Mouse (Mus musculus) liver, embryonic 16.5 days (tissue): Measurements from ENCODE around the gene Slc7a7. TPM values are rescaled to one million over a fixed set of nuclear protein-coding genes. Genes with fewer than 3 reads are reported as not detected.

Experiments used
- ATAC-seq: fragments of 200-750 bp; cut with Nextera tagmentation; 2 replicates; pipeline ENCODE4 v1.8.0; 2017; ENCODE audit warnings: low read depth, mild to moderate bottlenecking, moderate number of reproducible peaks, moderate library complexity
- H3K27ac ChIP-seq: fragments of 300-500 bp; sonication (generic); 2 replicates; pipeline ENCODE4 v1.5.1; 2014; ENCODE audit warnings: mild to moderate bottlenecking, low read length
- H3K27me3 ChIP-seq: fragments of 300-500 bp; sonication (generic); 2 replicates; pipeline ENCODE4 v1.6.1; 2014; ENCODE audit warnings: low read depth, low read length, mixed read lengths; ENCODE audit not compliant: control insufficient read depth, insufficient read depth
- H3K36me3 ChIP-seq: fragments of 300-500 bp; sonication (generic); 2 replicates; pipeline ENCODE4 v1.6.1; 2014; ENCODE audit warnings: mild to moderate bottlenecking; ENCODE audit not compliant: control insufficient read depth, insufficient read depth
- H3K4me1 ChIP-seq: fragments of 300-500 bp; sonication (generic); 2 replicates; pipeline ENCODE4 v1.6.1; 2014; ENCODE audit warnings: low read depth, low read length, mixed read lengths; ENCODE audit not compliant: control insufficient read depth
- H3K4me2 ChIP-seq: fragments of 300-500 bp; sonication (generic); 2 replicates; pipeline ENCODE4 v1.6.1; 2014; ENCODE audit warnings: low read depth, low read length, mixed read lengths
- H3K4me3 ChIP-seq: fragments of 300-500 bp; sonication (generic); 2 replicates; pipeline ENCODE4 v1.5.1; 2014; ENCODE audit warnings: low read depth, mild to moderate bottlenecking, low read length
- H3K9ac ChIP-seq: fragments of 300-500 bp; sonication (generic); 2 replicates; pipeline ENCODE4 v1.6.1; 2014; ENCODE audit warnings: low read depth, low read length
- H3K9me3 ChIP-seq: fragments of 300-500 bp; sonication (generic); replicated peaks from 2 replicates; pipeline ENCODE4 v1.6.1; 2016; ENCODE audit warnings: low read length; ENCODE audit not compliant: control insufficient read depth
- WGBS: fragments of 180-500 bp; shearing (Covaris S2); extraction: QIAGEN DNeasy Blood & Tissue Kit; methylation state at CpG from one replicate; pipeline ENCODE4 v1.1.7; 2014; ENCODE audit not compliant: insufficient replicate concordance; 5-methylcytosine and 5-hydroxymethylcytosine counted together
- polyA plus RNA-seq: library from polyadenylated mRNA; unstranded; fragments of >200 nt; fragmentation: Nextera tagmentation; extraction: Ambion mirVana; gene quantifications from 2 replicates; pipeline ENCODE4 v1.2.1, GENCODE M21; 2015

Slc7a7 gene
- polyA plus RNA-seq, 1 experiment from 2014 or later = 10.5 TPM

- 69% methylated on average over 1 of the region's 1 CpGs for WGBS
- Histone ChIP-seq H3K4me2 (no peak overlapping the region), H3K27me3 (no peaks in the 10 kb centered on the region), H3K4me1 (no peaks in the 10 kb centered on the region), H3K36me3 (no peaks in the 10 kb centered on the region), H3K9ac (no peak overlapping the region), H3K9me3 (no peaks in the 10 kb centered on the region), H3K4me3 (no peak overlapping the region), H3K27ac (no peak overlapping the region)
- no peak for ATAC-seq
Observed at GRCm38 (mm10) chr14:54331178-54331577, 86.4 kb downstream of the Slc7a7 start.

- Histone ChIP-seq H3K9me3 (no peaks in the 10 kb centered on the region), H3K9ac (no peak overlapping the region), H3K27ac (no peak overlapping the region), H3K27me3 (no peaks in the 10 kb centered on the region), H3K4me3 (no peak overlapping the region), H3K4me1 (no peaks in the 10 kb centered on the region), H3K4me2 (no peak overlapping the region), H3K36me3 (no peaks in the 10 kb centered on the region)
- 52% methylated on average over 9 of the region's 9 CpGs for WGBS
- ATAC-seq = no peak
Observed at GRCm38 (mm10) chr14:54329201-54329600, 88.4 kb downstream of the Slc7a7 start.

- Histone ChIP-seq H3K9me3 (no peaks in the 10 kb centered on the region), H3K9ac (no peak overlapping the region), H3K4me1 (no peaks in the 10 kb centered on the region), H3K27me3 (no peaks in the 10 kb centered on the region), H3K27ac (no peak overlapping the region), H3K4me2 (no peak overlapping the region), H3K4me3 (no peak overlapping the region), H3K36me3 (no peaks in the 10 kb centered on the region)
- WGBS = 44% methylated on average over 2 of the region's 2 CpGs
- no peak for ATAC-seq
Observed at GRCm38 (mm10) chr14:54328548-54328947, 89.0 kb downstream of the Slc7a7 start.

GRCm38 (mm10) chr14:54324486-54324885 lies 93.1 kb downstream of the Slc7a7 start:
- no peak for ATAC-seq
- Histone ChIP-seq H3K9ac (no peak overlapping the region), H3K27me3 (no peaks in the 10 kb centered on the region), H3K27ac (no peak overlapping the region), H3K4me2 (no peak overlapping the region), H3K4me3 (no peak overlapping the region), H3K36me3 (no peaks in the 10 kb centered on the region), H3K9me3 (no peaks in the 10 kb centered on the region), H3K4me1 (no peaks in the 10 kb centered on the region)
- WGBS = 53% methylated on average over 5 of the region's 5 CpGs

- Histone ChIP-seq H3K36me3 (no peaks in the 10 kb centered on the region), H3K9ac (no peak overlapping the region), H3K4me2 (no peak overlapping the region), H3K27me3 (no peaks in the 10 kb centered on the region), H3K9me3 (no peaks in the 10 kb centered on the region), H3K27ac (no peak overlapping the region), H3K4me1 (no peaks in the 10 kb centered on the region), H3K4me3 (no peak overlapping the region)
- 64% methylated on average over 18 of the region's 18 CpGs for whole genome bisulfite sequencing
- ATAC-seq = no peak
Observed at GRCm38 (mm10) chr14:54321556-54322376, 95.8 kb downstream of the Slc7a7 start.

Other genes with a start within 250 kb of the Slc7a7 start
- gene Dad1, start 163.7 kb downstream of the Slc7a7 start, polyA plus RNA-seq = 205 and 226 TPM in 2 replicates
- 22.6 and 23.0 TPM in 2 replicates for gene Abhd4, start 163.6 kb downstream of the Slc7a7 start, polyA plus RNA-seq
- gene Olfr49, start 132.8 kb downstream of the Slc7a7 start, polyA plus RNA-seq = not detected in 2 replicates
- 15.9 and 17.9 TPM in 2 replicates for gene Oxa1l, start 56.9 kb downstream of the Slc7a7 start, polyA plus RNA-seq
- 161 and 178 TPM in 2 replicates for gene Mrpl52, start 9.1 kb upstream of the Slc7a7 start, polyA plus RNA-seq
- gene Mmp14, start 13.8 kb upstream of the Slc7a7 start, polyA plus RNA-seq = 22.9 and 25.3 TPM in 2 replicates
- 17.9 and 19.3 TPM in 2 replicates for gene Lrp10, start 46.4 kb upstream of the Slc7a7 start, polyA plus RNA-seq
- 0.09 and 0.34 TPM in 2 replicates for gene Rem2, start 58.3 kb upstream of the Slc7a7 start, polyA plus RNA-seq
- 20.6 and 21.6 TPM in 2 replicates for gene Prmt5, start 99.7 kb upstream of the Slc7a7 start, polyA plus RNA-seq
- 31.5 and 32.2 TPM in 2 replicates for gene Haus4, start 136.8 kb upstream of the Slc7a7 start, polyA plus RNA-seq
- 5.0 and 6.1 TPM in 2 replicates for gene Ajuba, start 159.8 kb upstream of the Slc7a7 start, polyA plus RNA-seq
- 2.3 and 2.5 TPM in 2 replicates for gene 4931414P19Rik, start 188.2 kb upstream of the Slc7a7 start, polyA plus RNA-seq
- 173 and 183 TPM in 2 replicates for gene Psmb5, start 200.2 kb upstream of the Slc7a7 start, polyA plus RNA-seq
- not detected in 2 replicates for gene Psmb11, start 203.7 kb upstream of the Slc7a7 start, polyA plus RNA-seq
- not detected in 2 replicates for gene Gm17606, start 223.2 kb upstream of the Slc7a7 start, polyA plus RNA-seq
- 0.13 and 0.25 TPM in 2 replicates for gene Cdh24, start 223.6 kb upstream of the Slc7a7 start, polyA plus RNA-seq